Mouse (Mus musculus) liver, embryonic 14.5 days (tissue): ENCODE measurements at regions not wholly inside any gene's neighbourhood (a gene's known extent, or its start where the extent isn't known, plus 50 kb on each side); places are given as distances from the start of the nearest gene placed in this dataset.

Experiments used
- ATAC-seq: fragments of 200-750 bp; cut with Nextera tagmentation; 2 replicates; pipeline ENCODE4 v1.8.0; 2017; ENCODE audit warnings: moderate number of reproducible peaks, mild to moderate bottlenecking, moderate library complexity; ENCODE audit not compliant: insufficient read depth
- DNase-seq, 3 experiments: peaks; one replicate each; pipeline ENCODE4 v3.0.0-alpha.2; 2012 to 2013; ENCODE audit warnings: low read depth in 3 of 3, low spot score in 3 of 3
- H3K27ac ChIP-seq: fragments of 300-500 bp; sonication (generic); 2 replicates; pipeline ENCODE4 v1.5.1; 2014; ENCODE audit warnings: moderate library complexity, mild to moderate bottlenecking, control low read depth, inconsistent platforms
- H3K27me3 ChIP-seq: fragments of 300-500 bp; sonication (generic); 2 replicates; pipeline ENCODE4 v1.6.1; 2014; ENCODE audit warnings: mild to moderate bottlenecking, low read length, moderate library complexity; ENCODE audit not compliant: control insufficient read depth, insufficient read depth
- H3K36me3 ChIP-seq: fragments of 300-500 bp; sonication (generic); replicated peaks from 2 replicates; pipeline ENCODE4 v1.6.1; 2014; ENCODE audit warnings: low read depth; ENCODE audit not compliant: control insufficient read depth, insufficient read depth
- H3K4me1 ChIP-seq, 2 experiments: fragments of 200-500 bp in 1 of 2; fragments of 300-500 bp in 1 of 2; sonication (generic) in 1 of 2; replicated peaks; 2 replicates each; pipeline ENCODE4 v1.6.1; 2012 to 2014; ENCODE audit warnings: antibody characterized with exemption in 1 of 2, inconsistent platforms in 1 of 2, low read length in 1 of 2; ENCODE audit not compliant: control insufficient read depth in 2 of 2, insufficient read depth in 2 of 2
- H3K4me2 ChIP-seq: fragments of 300-500 bp; sonication (generic); 2 replicates; pipeline ENCODE4 v1.6.1; 2014; ENCODE audit warnings: low read depth, mild to moderate bottlenecking, control low read depth, moderate library complexity
- H3K4me3 ChIP-seq, 2 experiments: fragments of 200-500 bp in 1 of 2; fragments of 300-500 bp in 1 of 2; sonication (generic) in 1 of 2; 2 replicates each; pipeline ENCODE4 v1.5.1; 2012 to 2014; ENCODE audit warnings: low read depth in 2 of 2, low read length in 2 of 2, mild to moderate bottlenecking in 2 of 2, control low read depth in 1 of 2, inconsistent platforms in 1 of 2, moderate library complexity in 1 of 2; ENCODE audit not compliant: insufficient read depth in 1 of 2
- H3K9ac ChIP-seq: fragments of 300-500 bp; sonication (generic); replicated peaks from 2 replicates; pipeline ENCODE4 v1.6.1; 2014; ENCODE audit warnings: mild to moderate bottlenecking, control low read depth, moderate library complexity
- H3K9me3 ChIP-seq: fragments of 300-500 bp; sonication (generic); 2 replicates; pipeline ENCODE4 v1.6.1; 2016; ENCODE audit warnings: low read length, mixed read lengths; ENCODE audit not compliant: control insufficient read depth
- CTCF ChIP-seq: IDR thresholded peaks from 2 replicates; pipeline ENCODE4 v1.5.1; 2016; ENCODE audit warnings: antibody characterized with exemption, low read depth, control low read depth
- EP300 ChIP-seq: IDR thresholded peaks from 2 replicates; pipeline ENCODE4 v1.6.1; 2016; ENCODE audit warnings: antibody characterized with exemption, low read depth
- WGBS: fragments of 180-500 bp; shearing (Covaris S2); extraction: QIAGEN DNeasy Blood & Tissue Kit; methylation state at CpG from one replicate; pipeline ENCODE4 v1.1.7; 2014; ENCODE audit not compliant: insufficient replicate concordance; 5-methylcytosine and 5-hydroxymethylcytosine counted together

DNA sequence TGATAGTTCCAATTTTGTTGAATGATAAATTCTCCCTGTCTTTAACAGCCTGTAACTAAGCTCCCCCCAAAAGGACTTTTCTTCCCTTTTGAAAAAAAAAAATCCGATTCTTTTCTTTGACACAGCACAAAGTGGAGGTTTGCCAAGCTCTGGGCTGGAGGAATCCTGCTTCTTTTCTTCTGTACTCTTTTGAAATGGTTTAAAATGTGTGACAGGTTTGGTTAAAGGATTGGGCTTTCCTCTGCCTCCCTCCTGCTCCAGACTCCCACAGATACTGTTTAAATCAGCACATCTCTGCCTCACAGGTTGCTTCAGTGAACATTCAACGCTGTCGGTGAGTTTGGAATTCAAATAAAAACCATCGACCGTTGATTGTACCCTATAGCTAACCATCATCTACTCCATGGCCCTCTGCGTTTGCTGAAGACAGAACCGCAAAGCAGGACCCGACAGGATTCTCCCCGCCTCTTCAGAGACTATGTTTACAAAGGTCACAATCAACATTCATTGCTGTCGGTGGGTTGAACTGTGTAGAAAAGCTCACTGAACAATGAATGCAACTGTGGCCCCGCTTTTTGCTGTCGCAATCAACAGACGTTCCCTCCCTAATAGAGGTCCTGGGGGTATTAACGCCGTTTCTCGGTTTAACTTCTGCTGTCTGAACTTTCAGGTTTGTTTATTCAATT is 209.2 kb downstream of the Ptprc start:
- no peaks in the 10 kb centered on the region for H3K27me3 ChIP-seq
- no peak overlapping the region for H3K27ac ChIP-seq
- no peak overlapping the region for H3K4me2 ChIP-seq
- H3K9me3 ChIP-seq = no peaks in the 10 kb centered on the region
- no peaks in the 10 kb centered on the region for H3K4me1 ChIP-seq
- no peak overlapping the region for H3K4me3 ChIP-seq
- no peak for TF ChIP-seq CTCF
- TF ChIP-seq EP300 = no peak
- H3K36me3 ChIP-seq = no peaks in the 10 kb centered on the region
- DNase-seq = no peak
- ATAC-seq = no peak
- WGBS = 75% methylated on average over 16 of the region's 16 CpGs
- no peak overlapping the region for H3K9ac ChIP-seq

DNA sequence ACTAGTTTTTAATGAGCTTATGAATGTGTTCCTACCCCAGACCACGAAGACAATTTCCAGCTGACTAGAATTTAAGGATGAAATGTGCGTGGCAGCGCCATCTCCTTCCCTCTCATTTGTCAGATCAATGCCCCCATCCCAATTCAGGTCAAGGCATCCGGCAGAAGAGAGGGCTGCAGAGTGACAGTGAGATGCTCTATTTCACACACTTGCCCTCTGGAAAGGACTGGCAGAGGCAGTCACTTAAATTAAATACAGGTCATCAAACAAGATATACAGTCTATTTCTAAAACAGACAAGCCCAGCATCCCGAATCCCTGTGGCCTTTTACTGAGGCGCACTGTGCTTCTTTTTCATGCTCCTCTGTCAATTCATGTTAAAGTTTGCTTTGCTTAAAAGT is 211.9 kb downstream of the Ptprc start:
- no peak overlapping the region for H3K4me2 ChIP-seq
- ATAC-seq (no peak), DNase-seq (no peak)
- H3K27ac ChIP-seq = no peak overlapping the region
- no peak overlapping the region for H3K9ac ChIP-seq
- H3K4me1 ChIP-seq = no peaks in the 10 kb centered on the region
- TF ChIP-seq EP300 = no peak
- TF ChIP-seq CTCF = no peak
- 80% methylated on average over 6 of the region's 6 CpGs for WGBS
- no peaks in the 10 kb centered on the region for H3K9me3 ChIP-seq
- no peaks in the 10 kb centered on the region for H3K27me3 ChIP-seq
- H3K36me3 ChIP-seq = no peaks in the 10 kb centered on the region
- no peak overlapping the region for H3K4me3 ChIP-seq

DNA sequence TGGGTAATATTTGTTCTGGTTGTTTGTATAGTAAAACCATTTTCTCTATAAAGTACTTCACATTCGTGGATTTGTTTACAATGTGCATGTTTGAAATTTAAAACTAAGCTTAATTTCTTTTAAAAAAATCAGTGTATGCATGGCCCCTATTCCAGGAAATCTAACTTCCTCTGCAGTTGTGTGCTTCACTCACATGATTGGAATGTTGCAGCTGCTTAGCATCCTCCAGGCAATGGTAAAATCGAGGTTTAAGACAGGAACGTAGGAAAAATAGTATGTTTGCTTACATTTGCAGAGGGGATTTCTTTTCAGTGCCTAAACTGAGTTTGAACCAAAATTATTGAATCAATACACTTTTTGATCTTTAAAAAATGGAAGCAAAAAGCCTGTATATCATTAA is 217.5 kb downstream of the Ptprc start:
- no peak for DNase-seq
- ATAC-seq = no peak

DNA sequence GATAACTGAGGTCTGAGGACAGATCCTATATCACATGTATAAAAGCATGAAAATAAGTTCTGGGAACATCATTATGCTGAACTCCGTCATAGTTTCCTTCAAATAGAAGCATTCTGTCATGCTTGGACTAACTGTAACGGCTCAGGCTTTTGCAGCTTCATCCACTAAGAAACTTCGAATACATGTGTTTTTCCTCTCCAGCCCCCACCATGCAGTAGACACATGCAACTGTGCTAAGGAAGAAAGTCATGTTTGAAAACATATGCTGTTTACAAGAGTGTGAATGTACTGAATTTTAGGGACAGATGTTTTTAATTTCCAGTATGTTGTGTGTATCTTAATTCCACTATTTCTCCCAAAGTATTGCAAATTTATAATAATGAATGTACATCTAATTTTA is 219.5 kb downstream of the Ptprc start:
- TF ChIP-seq EP300 (no peak), CTCF (no peak)
- Histone ChIP-seq H3K9ac (no peak overlapping the region), H3K4me1 (no peaks in the 10 kb centered on the region), H3K4me2 (no peak overlapping the region), H3K9me3 (no peaks in the 10 kb centered on the region), H3K4me3 (no peak overlapping the region), H3K27me3 (no peaks in the 10 kb centered on the region), H3K36me3 (no peaks in the 10 kb centered on the region), H3K27ac (no peak overlapping the region)
- ATAC-seq (no peak), DNase-seq (no peak)
- WGBS = 65% methylated on average over 3 of the region's 3 CpGs

More for the DNA sequence above, 217.5 kb downstream of the Ptprc start:
- H3K27me3 ChIP-seq = no peaks in the 10 kb centered on the region
- no peak overlapping the region for H3K27ac ChIP-seq
- no peaks in the 10 kb centered on the region for H3K36me3 ChIP-seq
- no peak overlapping the region for H3K4me2 ChIP-seq
- H3K9me3 ChIP-seq = no peaks in the 10 kb centered on the region
- no peaks in the 10 kb centered on the region for H3K4me1 ChIP-seq
- no peak overlapping the region for H3K9ac ChIP-seq
- no peak overlapping the region for H3K4me3 ChIP-seq
- no peak for TF ChIP-seq EP300
- TF ChIP-seq CTCF = no peak
- WGBS = 61% methylated on average over 3 of the region's 3 CpGs

DNA sequence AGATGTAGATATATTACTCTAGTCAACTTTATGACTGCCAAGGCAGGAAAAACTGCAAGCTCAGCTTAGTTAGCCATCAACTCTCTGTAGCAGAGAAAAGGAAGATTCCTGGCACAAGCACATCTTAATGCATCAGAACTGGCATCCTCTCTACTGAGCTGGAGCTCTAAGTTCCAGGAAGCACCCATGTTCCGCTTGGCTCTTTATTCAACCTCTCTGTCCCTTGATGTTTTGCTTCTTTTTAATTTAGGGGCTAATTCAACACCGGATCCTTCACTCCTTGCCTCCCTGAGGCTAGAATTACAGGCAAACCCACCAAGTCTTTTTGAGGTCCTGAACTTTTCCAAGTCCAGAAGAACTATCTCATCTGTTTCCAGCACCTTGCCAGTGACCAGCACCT is 220.4 kb downstream of the Ptprc start:
- Histone ChIP-seq H3K4me2 (no peak overlapping the region), H3K4me1 (no peaks in the 10 kb centered on the region), H3K4me3 (no peak overlapping the region), H3K36me3 (no peaks in the 10 kb centered on the region), H3K9ac (no peak overlapping the region), H3K27ac (no peak overlapping the region), H3K27me3 (no peaks in the 10 kb centered on the region), H3K9me3 (no peaks in the 10 kb centered on the region)
- ATAC-seq = no peak
- no peak for DNase-seq
- TF ChIP-seq EP300 (no peak), CTCF (no peak)
- WGBS = 68% methylated on average over 2 of the region's 2 CpGs
